Comparison of ENCODE assay signal across 8 mouse cellular contexts in the genomic region with DNA sequence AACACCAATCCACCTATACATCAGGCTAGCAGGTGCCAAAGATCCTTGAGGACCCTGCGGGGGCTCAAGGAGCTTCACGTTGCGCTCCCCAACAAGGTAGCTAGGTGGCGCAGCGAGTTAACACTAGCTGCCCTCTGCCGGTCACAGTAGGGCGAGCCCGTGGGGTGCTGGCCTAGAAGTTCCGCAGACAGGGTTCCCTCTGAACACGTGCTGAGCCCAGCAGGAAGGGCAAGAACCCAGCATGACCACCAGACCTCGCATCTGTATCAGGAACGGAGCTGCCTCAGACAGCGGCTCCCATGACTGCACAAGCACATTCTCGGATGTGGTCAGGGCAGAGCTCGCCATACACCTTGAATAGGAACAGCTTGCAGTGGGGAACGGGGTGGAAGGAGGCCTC. TPM values are rescaled to one million over a fixed set of nuclear protein-coding genes. Genes with fewer than 3 reads are reported as not detected.
DNase-seq lines count a peak whose midpoint lies in the region; ATAC-seq and TF ChIP-seq lines count a peak whose summit lies in the region.

No protein-coding gene starts in this region.

- no peak overlapping the region for H3K27ac ChIP-seq in embryonic facial prominence, embryonic 11.5 days (replicated peaks; ENCODE audit: low read depth, low read length)
- no peak overlapping the region for H3K27ac ChIP-seq in liver, adult 2 months (replicated peaks; ENCODE audit: insufficient read depth, low read depth, low read length)
- H3K27ac ChIP-seq in stomach, embryonic 14.5 days (ENCODE audit: low read length): no peak overlapping the region

- DNase-seq in A20 (ENCODE audit: low read depth, low spot score): peak; percentile 87
- peak; percentile 88 for DNase-seq in adrenal gland, postnatal 14 days
- DNase-seq in embryonic facial prominence, embryonic 11.5 days (ENCODE audit: low spot score): peak; percentile 92
- peak; percentile 88 to 89 for DNase-seq in heart, adult 18-20 months
- peak; percentile 74 for DNase-seq in kidney, adult 11 months
- peak; percentile 53 for DNase-seq in liver, adult 2 months (ENCODE audit: extremely low read depth, low read depth, low spot score)

- 1% methylated on average over 16 of the region's 16 CpGs for WGBS in embryonic facial prominence, embryonic 11.5 days
- 20% methylated on average over 16 of the region's 16 CpGs for WGBS in liver, adult 2 months
- WGBS in stomach, embryonic 14.5 days: 4% methylated on average over 16 of the region's 16 CpGs

- H3K9me3 ChIP-seq in embryonic facial prominence, embryonic 11.5 days (replicated peaks; ENCODE audit: control insufficient read depth, low read length): no peaks in the 10 kb centered on the region
- H3K9me3 ChIP-seq in stomach, embryonic 14.5 days (ENCODE audit: control insufficient read depth, low read depth, low read length): no peaks in the 10 kb centered on the region

- no peak for TF ChIP-seq POLR2A in liver, adult 2 months (IDR thresholded peaks at IDR 0.05; ENCODE audit: extremely low read depth, insufficient read depth, low read length)

- H3K9ac ChIP-seq in embryonic facial prominence, embryonic 11.5 days (replicated peaks; ENCODE audit: low read length): peak overlapping the region; percentile 29; the same call in 1 of the 2 replicates
- H3K9ac ChIP-seq in liver, adult 2 months (ENCODE audit: low read depth, low read length): peak overlapping the region; percentile 30
- H3K9ac ChIP-seq in stomach, embryonic 14.5 days (replicated peaks; ENCODE audit: low read depth, low read length): no peak overlapping the region

- peak; percentile 99 for TF ChIP-seq CTCF in liver, adult 2 months (IDR thresholded peaks at IDR 0.05; ENCODE audit: low read depth, low read length)

- 0 out of 2 replicates have a peak overlapping the region, but pooled peaks have one; percentile 5 for H3K4me2 ChIP-seq in embryonic facial prominence, embryonic 11.5 days (ENCODE audit: low read depth, low read length)
- H3K4me2 ChIP-seq in stomach, embryonic 14.5 days (replicated peaks; ENCODE audit: low read depth, low read length): peak overlapping the region; percentile 18; the same call in 1 of the 2 replicates

- H3K79me2 ChIP-seq in liver, adult 2 months (ENCODE audit: control insufficient read depth, insufficient read depth, low read length): peaks cover 55% of the 10 kb centered on the region

- peaks cover 43% of the 10 kb centered on the region for H3K4me1 ChIP-seq in embryonic facial prominence, embryonic 11.5 days (ENCODE audit: control insufficient read depth, insufficient read depth, low read length)
- H3K4me1 ChIP-seq in liver, adult 2 months (ENCODE audit: control insufficient read depth, insufficient read depth, low read length): peaks cover 10% of the 10 kb centered on the region
- H3K4me1 ChIP-seq in stomach, embryonic 14.5 days (ENCODE audit: control insufficient read depth, insufficient read depth, low read length): peaks cover 60% of the 10 kb centered on the region

- no peak for ATAC-seq in embryonic facial prominence, embryonic 11.5 days (replicated peaks; ENCODE audit: insufficient number of reproducible peaks, low FRiP score, low TSS enrichment, low read depth)
- ATAC-seq in monocyte, adult 5-6 weeks (replicated peaks; ENCODE audit: insufficient number of reproducible peaks, low FRiP score, low TSS enrichment, poor library complexity, severe bottlenecking): peak; percentile 95
- peak; percentile 31 for ATAC-seq in stomach, embryonic 14.5 days (ENCODE audit: insufficient number of reproducible peaks, insufficient read depth, low FRiP score, low read depth)

- H3K36me3 ChIP-seq in embryonic facial prominence, embryonic 11.5 days (replicated peaks; ENCODE audit: control insufficient read depth, insufficient read depth, low read depth, low read length): no peaks in the 10 kb centered on the region
- H3K36me3 ChIP-seq in liver, adult 2 months (ENCODE audit: control insufficient read depth, insufficient read depth, low read length): no peaks in the 10 kb centered on the region
- no peaks in the 10 kb centered on the region; the same call in 1 of the 2 replicates for H3K36me3 ChIP-seq in stomach, embryonic 14.5 days (ENCODE audit: control insufficient read depth, insufficient read depth, low read length)

- no peak overlapping the region for H3K4me3 ChIP-seq in embryonic facial prominence, embryonic 11.5 days (ENCODE audit: low read depth, low read length)
- no peak overlapping the region for H3K4me3 ChIP-seq in liver, adult 2 months (ENCODE audit: insufficient read depth, low read depth, low read length)
- H3K4me3 ChIP-seq in stomach, embryonic 14.5 days (ENCODE audit: low read depth, low read length): no peak overlapping the region

- H3K27me3 ChIP-seq in embryonic facial prominence, embryonic 11.5 days (ENCODE audit: control insufficient read depth, insufficient read depth, low read length): peaks cover 47% of the 10 kb centered on the region
- no peaks in the 10 kb centered on the region for H3K27me3 ChIP-seq in liver, adult 2 months (ENCODE audit: control insufficient read depth, insufficient read depth, low read length)
- no peaks in the 10 kb centered on the region for H3K27me3 ChIP-seq in stomach, embryonic 14.5 days (ENCODE audit: control insufficient read depth, insufficient read depth, low read length)

RNA-seq across cellular contexts. Expression of a gene that starts 14.8 kb away (rescaled TPM):
- 0.52 and 0.90 TPM in 2 replicates for total RNA-seq in adrenal gland, postnatal 14 days (2021)
- 3.6 and 5.7 TPM in 2 replicates for polyA plus RNA-seq in embryonic facial prominence, embryonic 11.5 days (2014; fragmentation: Nextera tagmentation; extraction: Ambion mirVana)
- under 1 TPM; 0.40 to 0.69 TPM for total RNA-seq in heart, adult 18-20 months (2021)
- total RNA-seq in liver, adult 2 months (2014; rRNA removed): not detected in 2 replicates
- polyA plus RNA-seq in liver, adult 2 months (2012; rRNA removed): 0.19 TPM in 1 of 2 replicates, not detected in the other
- total RNA-seq in monocyte, adult 5-6 weeks (2017): 6.4 to 8.9 TPM (median 8.2 TPM) in 3 replicates
- polyA plus RNA-seq in stomach, embryonic 14.5 days (2014; fragmentation: Nextera tagmentation; extraction: Ambion mirVana): 2.8 and 5.0 TPM in 2 replicates

RNA-seq across cellular contexts. Expression of a gene that starts 36.4 kb away (rescaled TPM):
- 4.2 and 9.4 TPM in 2 replicates for total RNA-seq in adrenal gland, postnatal 14 days (2021)
- 4.6 and 5.3 TPM in 2 replicates for polyA plus RNA-seq in embryonic facial prominence, embryonic 11.5 days (2014; fragmentation: Nextera tagmentation; extraction: Ambion mirVana)
- 1 to 10 TPM; 3.1 to 4.4 TPM for total RNA-seq in heart, adult 18-20 months (2021)
- total RNA-seq in liver, adult 2 months (2014; rRNA removed): 0.18 and 0.47 TPM in 2 replicates
- polyA plus RNA-seq in liver, adult 2 months (2012; rRNA removed): 0.71 and 1.3 TPM in 2 replicates
- total RNA-seq in monocyte, adult 5-6 weeks (2017): 41.7 to 46.2 TPM (median 45.0 TPM) in 3 replicates
- 4.6 and 5.0 TPM in 2 replicates for polyA plus RNA-seq in stomach, embryonic 14.5 days (2014; fragmentation: Nextera tagmentation; extraction: Ambion mirVana)

RNA-seq across cellular contexts. Expression of a gene that starts 49.9 kb away (rescaled TPM):
- 68.3 and 68.8 TPM in 2 replicates for total RNA-seq in adrenal gland, postnatal 14 days (2021)
- polyA plus RNA-seq in embryonic facial prominence, embryonic 11.5 days (2014; fragmentation: Nextera tagmentation; extraction: Ambion mirVana): 21.0 and 21.1 TPM in 2 replicates
- total RNA-seq in heart, adult 18-20 months (2021): 10 to 100 TPM; 31.4 to 32.7 TPM
- 5.3 and 8.0 TPM in 2 replicates for total RNA-seq in liver, adult 2 months (2014; rRNA removed)
- 31.0 and 32.6 TPM in 2 replicates for polyA plus RNA-seq in liver, adult 2 months (2012; rRNA removed)
- total RNA-seq in monocyte, adult 5-6 weeks (2017): 29.0 to 50.5 TPM (median 36.3 TPM) in 3 replicates
- polyA plus RNA-seq in stomach, embryonic 14.5 days (2014; fragmentation: Nextera tagmentation; extraction: Ambion mirVana): 25.1 and 25.7 TPM in 2 replicates

RNA-seq across cellular contexts. Expression of a gene that starts 51.5 kb away (rescaled TPM):
- total RNA-seq in adrenal gland, postnatal 14 days (2021): 62.2 and 67.9 TPM in 2 replicates
- polyA plus RNA-seq in embryonic facial prominence, embryonic 11.5 days (2014; fragmentation: Nextera tagmentation; extraction: Ambion mirVana): 61.5 and 64.7 TPM in 2 replicates
- 10 to 100 TPM; 34.2 to 45.1 TPM for total RNA-seq in heart, adult 18-20 months (2021)
- 20.7 and 27.3 TPM in 2 replicates for total RNA-seq in liver, adult 2 months (2014; rRNA removed)
- polyA plus RNA-seq in liver, adult 2 months (2012; rRNA removed): 44.6 and 58.6 TPM in 2 replicates
- total RNA-seq in monocyte, adult 5-6 weeks (2017): 40.1 to 46.6 TPM (median 44.7 TPM) in 3 replicates
- 64.6 and 65.7 TPM in 2 replicates for polyA plus RNA-seq in stomach, embryonic 14.5 days (2014; fragmentation: Nextera tagmentation; extraction: Ambion mirVana)
